In the genomic region with DNA sequence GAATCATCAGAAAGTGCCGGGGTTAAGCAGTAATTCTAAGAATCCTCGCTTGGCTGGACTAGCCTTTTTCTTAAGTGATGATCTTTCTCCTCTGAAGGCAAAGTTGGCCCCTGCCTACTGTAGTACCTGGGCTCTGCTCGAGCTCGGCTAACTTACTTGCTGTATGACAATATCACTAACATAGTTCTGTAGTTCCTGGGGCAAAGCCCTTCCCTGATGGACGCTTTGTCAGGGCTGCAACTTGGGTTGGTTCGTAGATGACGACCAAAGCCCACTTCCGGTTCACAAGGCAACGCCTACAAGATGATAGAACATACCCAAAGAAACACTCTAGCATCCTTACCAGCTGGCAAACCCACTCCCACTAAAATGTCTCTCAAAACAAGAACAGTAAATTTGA, we compare ENCODE assay signal across 11 mouse cellular contexts. TPM values are rescaled to one million over a fixed set of nuclear protein-coding genes. Genes with fewer than 3 reads are reported as not detected.
DNase-seq lines count a peak whose midpoint lies in the region; ATAC-seq and TF ChIP-seq lines count a peak whose summit lies in the region.
"Had no signal": no experiment of that assay in that cellular context is flagged by ENCODE, and none has a peak within 500 bp of the region (broad histone marks: within the 10 kb centered on the region; RNA-seq: fewer than 3 reads in every experiment).

No protein-coding gene starts in this region.

- TF ChIP-seq POLR2A in spleen, adult 2 months (IDR thresholded peaks at IDR 0.05; ENCODE audit: low read depth, low read length): no peak

- no peak overlapping the region for H3K4me2 ChIP-seq in hindbrain, embryonic 14.5 days (replicated peaks)
- no peak overlapping the region for H3K4me2 ChIP-seq in hindbrain, postnatal 0 days (ENCODE audit: low read depth, low read length)
- H3K4me2 ChIP-seq: hindbrain, embryonic 15.5 days had no signal

- peaks cover 6% of the 10 kb centered on the region; the same call in 1 of the 2 replicates for H3K36me3 ChIP-seq in hindbrain, embryonic 14.5 days (replicated peaks; ENCODE audit: control insufficient read depth, insufficient read depth)
- H3K36me3 ChIP-seq in hindbrain, postnatal 0 days (ENCODE audit: insufficient read depth, low read length): 0 out of 2 replicates have a peak, but pooled peaks cover 3% of the 10 kb centered on the region
- H3K36me3 ChIP-seq in spleen, adult 2 months (ENCODE audit: control insufficient read depth, insufficient read depth, low read length): no peaks in the 10 kb centered on the region

- 93% methylated on average over 9 of the region's 9 CpGs for WGBS in hindbrain, embryonic 14.5 days
- WGBS in hindbrain, postnatal 0 days: 92% methylated on average over 9 of the region's 9 CpGs
- 71% methylated on average over 9 of the region's 9 CpGs for WGBS in spleen, adult 2 months

- H3K9me3 ChIP-seq in hindbrain, embryonic 14.5 days (ENCODE audit: control insufficient read depth, low read length): no peaks in the 10 kb centered on the region
- no peaks in the 10 kb centered on the region for H3K9me3 ChIP-seq in hindbrain, postnatal 0 days (ENCODE audit: low read length)
- H3K9me3 ChIP-seq: hindbrain, embryonic 15.5 days had no signal

- no peak overlapping the region for H3K4me3 ChIP-seq in hindbrain, embryonic 14.5 days (replicated peaks; ENCODE audit: low read length)
- no peak overlapping the region for H3K4me3 ChIP-seq in hindbrain, postnatal 0 days (ENCODE audit: low read length)
- H3K4me3 ChIP-seq in spleen, adult 2 months (ENCODE audit: extremely low read depth, insufficient read depth, insufficient read length): no peak overlapping the region
- H3K4me3 ChIP-seq: hindbrain, embryonic 15.5 days; myocyte had no signal

- no peaks in the 10 kb centered on the region; the same call in 1 of the 2 replicates for H3K4me1 ChIP-seq in hindbrain, embryonic 14.5 days (replicated peaks; ENCODE audit: control insufficient read depth, insufficient read depth, low read length)
- H3K4me1 ChIP-seq in hindbrain, postnatal 0 days (ENCODE audit: insufficient read depth, low read length): no peaks in the 10 kb centered on the region
- H3K4me1 ChIP-seq in spleen, adult 2 months (ENCODE audit: control insufficient read depth, insufficient read depth, insufficient read length): peaks cover 9% of the 10 kb centered on the region; the same call in 1 of the 2 replicates

- DNase-seq in hindbrain, embryonic 14.5 days (ENCODE audit: low spot score): no peak
- no peak for DNase-seq in hindbrain, postnatal 0 days (ENCODE audit: low spot score)
- no peak for DNase-seq in spleen, adult 2 months (ENCODE audit: low read depth in 1 of 2, low spot score in 2 of 2)
- no peak for DNase-seq in spleen, adult 12 weeks (ENCODE audit: low spot score)
- DNase-seq in induced T-regulatory cell, adult 2 months (ENCODE audit: low read depth): peak; percentile 87
- DNase-seq in thymus, postnatal 36 days: peak; percentile 19 to 30
- DNase-seq in lung, postnatal 25 days (ENCODE audit: low spot score): no peak
- DNase-seq in cerebellum, postnatal 10 days: no peak
- DNase-seq: right cerebral cortex, postnatal 14 days had no signal

- ATAC-seq in hindbrain, embryonic 14.5 days (ENCODE audit: low FRiP score): no peak
- ATAC-seq in hindbrain, postnatal 0 days: no peak

- H3K27me3 ChIP-seq in hindbrain, embryonic 14.5 days (ENCODE audit: control insufficient read depth, insufficient read depth, low read length): no peaks in the 10 kb centered on the region
- H3K27me3 ChIP-seq in hindbrain, postnatal 0 days (ENCODE audit: insufficient read depth, low read length): no peaks in the 10 kb centered on the region
- no peaks in the 10 kb centered on the region for H3K27me3 ChIP-seq in spleen, adult 2 months (ENCODE audit: control insufficient read depth, insufficient read depth, low read length)
- H3K27me3 ChIP-seq: hindbrain, embryonic 15.5 days had no signal

- H3K27ac ChIP-seq in hindbrain, embryonic 14.5 days: peak overlapping the region; percentile 15; the same call in 1 of the 2 replicates
- H3K27ac ChIP-seq in hindbrain, postnatal 0 days: no peak overlapping the region
- peak overlapping the region; percentile 69 for H3K27ac ChIP-seq in spleen, adult 2 months (ENCODE audit: insufficient read depth, low read length)

- no peak for TF ChIP-seq CTCF in hindbrain, postnatal 0 days (IDR thresholded peaks at IDR 0.05; ENCODE audit: low read depth)
- no peak for TF ChIP-seq CTCF in spleen, adult 2 months (IDR thresholded peaks at IDR 0.05; ENCODE audit: extremely low read depth, insufficient read depth, insufficient read length, insufficient replicate concordance)

- H3K9ac ChIP-seq in hindbrain, embryonic 14.5 days: no peak overlapping the region
- H3K9ac ChIP-seq in hindbrain, postnatal 0 days (replicated peaks; ENCODE audit: low read length): no peak overlapping the region
- H3K9ac ChIP-seq: hindbrain, embryonic 15.5 days had no signal

RNA-seq across cellular contexts. Expression of a gene that starts 47.7 kb away (rescaled TPM):
- polyA plus RNA-seq in hindbrain, embryonic 14.5 days (2014; fragmentation: Nextera tagmentation; extraction: Ambion mirVana): 46.9 and 52.2 TPM in 2 replicates
- 36.2 and 46.5 TPM in 2 replicates for total RNA-seq in hindbrain, postnatal 0 days (2014; rRNA removed)
- 36.6 and 38.7 TPM in 2 replicates for polyA plus RNA-seq in hindbrain, postnatal 0 days (2015; fragmentation: Nextera tagmentation; extraction: Ambion mirVana)
- 5.9 and 7.5 TPM in 2 replicates for polyA plus RNA-seq in spleen, adult 2 months (2012; rRNA removed)

Comparison
In these comparisons a context has a peak if more than half of its experiments do, and no peak if none do; other contexts are left out.
1. DNase-seq: peak in induced T-regulatory cell, adult 2 months (single experiment) and thymus, postnatal 36 days (2 of 2); none in hindbrain, embryonic 14.5 days (single experiment), hindbrain, postnatal 0 days (single experiment), spleen, adult 2 months (0 of 2), spleen, adult 12 weeks (single experiment), lung, postnatal 25 days (single experiment) and cerebellum, postnatal 10 days (0 of 2).